ENCODE assay signal across 10 mouse cellular contexts in genomic region chr8:117388370-117388769, GRCm38 (mm10).
DNase-seq lines count a peak whose midpoint lies in the region; ATAC-seq lines count a peak whose summit lies in the region.
"Had no signal": no experiment of that assay in that cellular context is flagged by ENCODE, and none has a peak within 500 bp of the region (broad histone marks: within the 10 kb centered on the region; RNA-seq: fewer than 3 reads in every experiment).

No protein-coding gene starts in this region.

- H3K4me1 ChIP-seq in heart, embryonic 13.5 days: peaks cover 28% of the 10 kb centered on the region
- peaks cover 18% of the 10 kb centered on the region for H3K4me1 ChIP-seq in intestine, embryonic 16.5 days (ENCODE audit: control insufficient read depth, insufficient read depth, low read length)

- no peak overlapping the region for H3K4me3 ChIP-seq in heart, embryonic 13.5 days
- no peak overlapping the region for H3K4me3 ChIP-seq in intestine, embryonic 16.5 days (ENCODE audit: low read length)

- intact Hi-C loops in heart, postnatal 25 days (cut with DNase I): loop anchor here (5.0 to 10.0 kb wide), 2 partner anchors 39 to 284 kb away; no protein-coding TSS in a partner anchor

- H3K4me2 ChIP-seq in heart, embryonic 13.5 days: no peak overlapping the region
- no peak overlapping the region for H3K4me2 ChIP-seq in intestine, embryonic 16.5 days (ENCODE audit: low read depth, low read length)

- no peak overlapping the region for H3K9ac ChIP-seq in heart, embryonic 13.5 days
- no peak overlapping the region for H3K9ac ChIP-seq in intestine, embryonic 16.5 days (ENCODE audit: low read depth, low read length)

- peaks cover 5% of the 10 kb centered on the region; the same call in 1 of the 2 replicates for H3K9me3 ChIP-seq in heart, embryonic 13.5 days
- 0 out of 2 replicates have a peak, but pooled peaks cover 5% of the 10 kb centered on the region for H3K9me3 ChIP-seq in intestine, embryonic 16.5 days (ENCODE audit: control insufficient read depth, low read length)

- DNase-seq in heart, postnatal 25 days (ENCODE audit: low spot score): no peak
- DNase-seq in Muller cell, postnatal 12 days (ENCODE audit: inconsistent ontology term): peak; percentile 61
- peak; percentile 54 to 69 for DNase-seq in kidney, postnatal 4 days
- DNase-seq in frontal cortex, postnatal 36 days (ENCODE audit: low spot score in 2 of 2): no peak
- no peak for DNase-seq in thymus, postnatal 14 days
- DNase-seq: cerebellum, adult 11 months; heart, postnatal 10 days had no signal

- H3K36me3 ChIP-seq in heart, embryonic 13.5 days: peaks cover 13% of the 10 kb centered on the region
- H3K36me3 ChIP-seq in intestine, embryonic 16.5 days (ENCODE audit: control insufficient read depth, insufficient read depth, low read length): no peaks in the 10 kb centered on the region; the same call in 1 of the 2 replicates

- no peaks in the 10 kb centered on the region for H3K27me3 ChIP-seq in heart, embryonic 13.5 days (replicated peaks)
- H3K27me3 ChIP-seq in intestine, embryonic 16.5 days (replicated peaks; ENCODE audit: control insufficient read depth, insufficient read depth, low read length): no peaks in the 10 kb centered on the region

- 51% methylated on average over 8 of the region's 8 CpGs for WGBS in heart, embryonic 13.5 days
- 48% methylated on average over 8 of the region's 8 CpGs for WGBS in intestine, embryonic 16.5 days

- no peak for ATAC-seq in heart, embryonic 13.5 days (ENCODE audit: extremely low read depth, insufficient number of reproducible peaks, low FRiP score, low TSS enrichment)
- ATAC-seq in intestine, embryonic 16.5 days: peak; percentile 76
- no peak for ATAC-seq in megakaryocyte progenitor cell, adult 5-6 weeks (replicated peaks; ENCODE audit: poor library complexity)

- peak overlapping the region; percentile 39 for H3K27ac ChIP-seq in heart, embryonic 13.5 days (replicated peaks)
- no peak overlapping the region for H3K27ac ChIP-seq in intestine, embryonic 16.5 days (ENCODE audit: low read length)

Comparison
In these comparisons a context has a peak if more than half of its experiments do, and no peak if none do; other contexts are left out.
1. DNase-seq: peak in Muller cell, postnatal 12 days (single experiment) and kidney, postnatal 4 days (2 of 2); none in heart, postnatal 25 days (single experiment), frontal cortex, postnatal 36 days (0 of 2) and thymus, postnatal 14 days (single experiment).